Mouse (Mus musculus): ENCODE measurements around the gene Mical1.

The Mical1 gene

GRCm38 (mm10) chr10:41523386-41523785, 47.3 kb downstream of the Mical1 start:
- no peak for DNase-seq

- no peak for DNase-seq
Observed at GRCm38 (mm10) chr10:41525696-41526095, 49.6 kb downstream of the Mical1 start.

GRCm38 (mm10) chr10:41529972-41530371, 53.9 kb downstream of the Mical1 start:
- DNase-seq = no peak

GRCm38 (mm10) chr10:41535991-41536390, 59.9 kb downstream of the Mical1 start:
- DNase-seq = no peak
